Mouse (Mus musculus) granulocyte monocyte progenitor cell, adult 5-6 weeks (primary cell): Measurements from ENCODE around the gene Mrpl36. TPM values are rescaled to one million over a fixed set of nuclear protein-coding genes. Genes with fewer than 3 reads are reported as not detected.

Experiments
- ATAC-seq: replicated peaks from 2 replicates; pipeline ENCODE4 v1.8.0; 2016; ENCODE audit warnings: mild to moderate bottlenecking, moderate TSS enrichment, inconsistent platforms; ENCODE audit not compliant: poor library complexity, severe bottlenecking
- total RNA-seq, 2 experiments: library from RNA; stranded (forward) in 1 of 2; stranded (reverse) in 1 of 2; fragments of 200-712, 200-1000 nt in 1 of 2; fragments of >200 nt in 1 of 2; fragmentation: Nextera tagmentation in 1 of 2; gene quantifications; 2 replicates each; pipeline ENCODE4 v1.2.3; 2014 to 2017

Mrpl36 gene
- 97.8 and 116 TPM in 2 replicates for total RNA-seq (2014; fragmentation: Nextera tagmentation)
- 37.9 and 66.9 TPM in 2 replicates for total RNA-seq (2017)

GRCm38 (mm10) chr13:73327827-73328698 is at the start of gene Mrpl36, which contains the start of gene Ndufs6:
Gene Mrpl36 (plus strand): TSS chr13:73328513.
Gene Ndufs6 (minus strand): TSS chr13:73328542.
- peak; percentile 86 for ATAC-seq

DNA sequence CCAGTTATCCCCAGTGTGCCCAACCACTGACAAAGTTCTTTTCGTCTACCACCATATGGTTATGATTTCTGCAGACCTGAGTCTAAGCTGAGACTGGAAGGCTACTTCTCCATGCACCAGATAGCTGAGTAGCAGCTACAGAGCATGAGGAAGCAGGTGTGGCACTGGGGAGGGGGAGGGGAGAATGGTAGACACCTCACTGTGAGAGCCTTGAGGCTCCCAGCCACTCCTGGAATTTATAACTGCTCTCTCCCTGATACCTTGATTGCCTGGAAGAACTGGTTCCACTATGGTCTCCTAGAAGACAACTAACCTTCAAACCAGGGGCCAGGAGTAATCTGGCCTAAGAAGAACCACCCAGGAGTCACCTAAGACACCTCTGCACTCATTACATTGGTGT is 49.1 kb upstream of the Mrpl36 start:
- ATAC-seq, result no peak

DNA sequence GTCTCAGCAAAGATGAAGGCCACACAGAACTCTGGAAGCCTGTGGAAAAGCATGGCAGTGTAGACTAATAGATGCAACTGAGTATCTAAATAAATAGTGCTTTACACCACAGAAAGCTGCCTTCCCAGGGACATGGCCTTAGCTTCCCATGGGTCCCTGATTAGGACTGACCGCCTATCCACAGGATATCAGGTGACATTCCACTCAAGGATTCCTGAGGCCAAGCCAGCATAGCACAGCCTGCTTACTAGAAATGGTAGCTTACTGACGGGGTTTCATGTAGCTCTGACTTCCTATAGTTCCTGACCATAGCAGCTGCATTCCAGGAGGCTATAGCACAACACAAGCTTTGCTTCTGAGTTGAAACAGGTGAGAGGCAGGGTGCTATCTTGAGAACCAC is 45.9 kb upstream of the Mrpl36 start:
- no peak for ATAC-seq

DNA sequence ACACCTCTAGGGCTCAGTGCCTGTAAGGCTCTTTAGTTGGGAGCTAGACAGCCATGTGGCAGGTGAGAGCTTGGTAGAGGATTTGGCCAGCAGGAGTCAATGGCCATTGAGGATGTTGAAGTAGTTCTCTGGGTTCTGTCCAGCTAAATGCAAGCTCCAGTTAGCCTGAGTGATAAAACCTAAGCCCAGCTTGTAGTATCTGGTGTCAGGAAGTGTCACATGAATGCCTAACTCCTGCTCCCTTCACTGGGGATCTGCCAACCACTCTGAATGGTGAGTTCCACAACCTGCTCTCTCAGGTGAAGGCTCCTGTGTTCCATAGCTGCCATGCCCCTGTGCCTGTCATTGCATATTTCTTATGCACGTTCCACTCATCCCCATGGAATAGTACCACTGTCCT is 44.8 kb upstream of the Mrpl36 start:
- ATAC-seq, result no peak

GRCm38 (mm10) chr13:73290206-73290605 is 38.1 kb upstream of the Mrpl36 start:
- ATAC-seq, result no peak

- ATAC-seq, result no peak
Measured at GRCm38 (mm10) chr13:73291102-73291501, 37.2 kb upstream of the Mrpl36 start.

DNA sequence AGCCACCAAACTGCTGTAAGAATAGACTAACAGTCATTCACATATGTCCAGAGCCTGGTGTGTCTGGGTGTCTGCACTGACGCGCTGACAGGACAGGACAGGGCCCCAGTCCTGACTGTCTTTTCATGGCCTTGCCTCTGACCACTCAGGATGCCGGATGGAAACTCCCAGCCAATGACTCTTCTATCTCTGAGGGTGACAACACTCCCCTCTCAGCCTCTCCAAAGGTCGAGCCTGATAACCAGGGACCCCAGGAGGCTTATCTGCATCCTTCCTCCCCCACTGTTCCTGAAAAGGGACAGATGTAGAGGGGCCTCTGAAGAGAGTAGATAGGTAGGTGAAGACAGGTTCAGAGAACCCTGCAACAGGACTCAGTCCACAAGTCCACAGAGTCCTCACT is 29.6 kb upstream of the Mrpl36 start:
- no peak for ATAC-seq

GRCm38 (mm10) chr13:73299322-73299721 is 29.0 kb upstream of the Mrpl36 start:
- ATAC-seq, result no peak

DNA sequence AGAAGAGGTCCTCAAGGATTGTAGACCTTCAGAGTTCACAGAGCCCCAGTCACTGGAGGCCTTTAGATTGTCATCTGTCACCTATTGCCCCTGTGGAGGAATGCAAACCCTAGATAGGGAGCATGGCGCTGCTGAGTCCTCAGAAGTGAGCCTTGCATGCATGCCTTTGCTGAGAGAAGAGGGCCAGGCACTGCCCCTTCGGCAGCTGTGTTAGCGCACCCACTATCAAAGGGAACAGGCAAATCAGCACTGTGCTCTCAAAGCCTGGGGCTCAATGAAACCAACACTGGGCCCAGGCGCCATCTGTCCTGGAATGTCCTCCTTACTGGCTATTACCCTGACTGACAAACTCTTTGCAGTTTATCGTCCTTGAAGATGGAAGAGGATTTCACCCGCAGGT is 23.6 kb upstream of the Mrpl36 start:
- ATAC-seq, result no peak

- ATAC-seq, result 0 out of 2 replicates have a peak, but pooled peaks have one; percentile 43
Measured at GRCm38 (mm10) chr13:73305398-73306084, 22.8 kb upstream of the Mrpl36 start.

DNA sequence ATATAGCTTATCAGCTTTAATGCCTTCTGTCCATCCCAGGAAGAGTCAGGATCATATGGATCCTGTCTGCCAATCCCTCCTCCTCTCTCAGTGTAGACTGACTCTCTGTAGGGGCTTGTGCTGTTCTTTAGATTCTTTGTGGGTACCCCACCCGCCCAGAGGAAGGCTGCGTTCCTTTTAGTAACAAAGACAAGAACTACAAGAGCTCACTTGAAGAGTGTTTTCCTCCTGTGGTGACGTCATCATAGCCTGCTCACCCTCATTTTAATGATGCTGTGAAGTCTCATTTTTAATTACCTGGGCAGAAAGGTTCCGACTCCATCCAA is 22.3 kb upstream of the Mrpl36 start:
- no peak for ATAC-seq

DNA sequence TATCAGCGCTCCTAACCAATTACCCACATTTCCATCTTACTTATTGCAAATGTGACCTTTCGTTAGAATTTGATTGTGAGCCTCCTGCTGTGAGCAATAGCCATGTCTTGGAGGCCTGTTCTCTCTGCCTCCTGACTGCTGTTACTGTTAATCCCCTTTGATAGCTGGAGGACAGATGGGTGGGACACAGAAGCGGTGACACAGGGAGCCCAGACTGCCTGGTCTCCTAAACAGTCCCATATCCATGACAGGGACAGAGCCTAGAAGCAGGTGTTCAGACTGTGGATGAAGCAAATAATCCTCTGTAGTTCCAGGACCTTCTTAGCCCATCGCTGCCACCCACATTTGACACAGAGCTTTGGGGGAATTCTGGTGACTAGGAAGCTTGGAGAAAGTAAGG is 21.9 kb upstream of the Mrpl36 start:
- no peak for ATAC-seq

DNA sequence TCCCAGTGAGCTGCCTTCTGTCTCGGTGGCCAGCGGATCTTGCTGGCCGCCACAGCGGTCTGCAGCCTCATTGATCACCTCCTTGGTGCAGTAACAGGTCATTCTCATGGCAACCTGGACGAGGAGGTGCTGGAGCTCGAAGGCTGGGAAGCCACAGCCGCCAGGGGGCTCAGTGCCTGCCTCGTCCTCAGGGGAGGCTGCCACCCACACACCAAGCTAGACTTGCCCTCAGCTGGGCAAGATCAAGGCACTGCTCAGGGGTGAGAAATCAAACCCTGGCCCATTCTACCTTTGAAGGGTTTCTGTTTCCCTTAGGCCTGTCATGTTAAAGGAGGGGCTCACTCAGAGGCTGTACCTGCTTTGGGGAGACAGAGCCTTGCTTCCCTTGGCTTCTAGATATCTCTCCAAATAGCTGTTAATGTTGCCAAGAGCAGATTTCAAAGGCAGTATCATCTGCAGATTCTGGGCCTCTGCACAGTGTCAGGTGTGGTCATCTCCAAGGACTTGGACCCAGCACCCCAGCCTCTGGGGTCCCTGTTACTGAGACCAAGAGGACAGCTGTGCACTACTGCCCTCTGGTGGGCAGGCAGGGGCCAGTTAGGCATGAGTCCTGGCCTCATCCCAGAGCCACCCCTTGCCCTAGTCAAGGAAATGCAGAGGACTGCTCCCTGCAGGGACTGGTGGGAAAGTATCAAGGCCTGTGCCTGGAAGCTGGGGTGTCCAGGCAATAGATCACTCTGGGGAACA is 18.0 kb upstream of the Mrpl36 start:
- peak; percentile 84 for ATAC-seq

DNA sequence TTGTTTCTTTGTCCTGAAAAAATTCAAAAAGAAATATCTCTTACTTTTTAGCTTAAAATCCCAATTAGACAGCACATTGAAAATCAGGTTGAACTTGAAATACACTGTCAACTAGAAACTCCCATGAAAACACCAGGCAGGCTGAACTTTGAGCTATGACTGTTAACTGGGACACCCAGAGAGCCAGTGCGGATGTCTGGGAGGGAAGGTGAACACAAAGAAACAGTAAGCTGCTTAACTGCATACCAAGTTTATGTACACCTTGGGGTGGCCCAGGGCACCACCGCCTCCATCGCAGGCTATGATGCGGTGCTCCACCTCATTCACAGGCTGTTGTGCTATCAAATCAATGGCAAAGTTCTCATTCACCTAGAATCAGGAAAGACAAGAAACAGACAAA is 8.3 kb upstream of the Mrpl36 start:
- ATAC-seq, result no peak

DNA sequence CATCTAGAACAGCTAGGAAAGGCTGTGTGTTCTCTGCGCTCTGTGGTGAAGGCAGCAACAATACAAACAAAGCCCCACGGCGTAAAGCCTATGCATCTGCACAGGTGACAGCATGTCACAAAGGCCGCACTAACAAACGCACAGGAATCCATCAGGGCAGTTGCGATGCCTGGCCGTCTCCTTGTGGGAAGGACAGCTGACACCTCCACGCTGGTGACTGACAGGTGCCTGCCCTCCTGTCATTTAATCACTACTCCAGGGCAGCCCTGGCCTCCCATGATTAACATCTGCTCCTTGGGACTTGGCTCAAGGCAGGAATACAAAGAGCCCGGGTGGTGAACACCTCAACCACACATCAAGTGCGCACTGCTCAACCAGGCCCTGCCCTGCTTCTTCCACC is 5.7 kb upstream of the Mrpl36 start:
- no peak for ATAC-seq

DNA sequence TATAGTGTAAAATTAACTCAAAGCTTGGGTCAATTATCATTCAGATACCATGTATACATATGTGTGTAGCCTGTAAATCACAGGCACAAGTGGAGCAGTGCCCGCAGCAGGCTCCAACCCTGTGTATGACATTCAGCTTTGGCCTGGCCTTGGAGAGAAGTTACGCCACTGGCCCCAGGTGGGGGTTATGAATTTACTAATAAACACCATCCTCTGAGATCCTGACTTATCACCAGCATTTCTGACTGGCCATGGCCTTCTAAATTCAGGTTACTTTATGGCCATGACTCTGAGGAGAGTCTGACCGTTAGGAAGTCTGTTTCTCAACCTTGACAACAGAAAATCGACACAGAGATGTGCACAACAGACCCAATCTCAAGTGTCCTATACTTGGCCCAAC is 4.9 kb upstream of the Mrpl36 start:
- ATAC-seq, result no peak

- peak; percentile 65 for ATAC-seq
Measured at GRCm38 (mm10) chr13:73330844-73331501, 2.7 kb downstream of the Mrpl36 start.

DNA sequence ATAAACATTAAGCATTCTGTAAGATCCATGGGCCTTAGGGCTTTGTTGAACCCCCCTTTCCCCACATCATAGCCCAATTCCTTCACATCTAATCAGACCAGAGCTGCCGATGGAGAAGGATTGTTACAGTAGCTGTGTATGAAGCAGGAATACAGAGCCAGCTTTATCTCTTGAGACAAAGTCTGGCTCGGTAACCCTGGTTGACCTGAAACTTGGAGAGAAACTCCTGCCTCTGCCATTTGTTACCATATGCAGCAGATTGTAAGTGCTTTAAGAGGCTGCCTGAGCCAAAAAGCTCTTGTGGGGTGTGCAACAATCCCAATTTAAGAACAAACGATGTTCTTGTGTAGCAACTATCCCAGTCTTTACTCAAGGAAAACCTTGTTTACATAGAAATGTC is 3.4 kb downstream of the Mrpl36 start:
- ATAC-seq, result no peak

- ATAC-seq, result no peak
Measured at GRCm38 (mm10) chr13:73336753-73337152, 8.4 kb downstream of the Mrpl36 start.

- ATAC-seq, result peak; percentile 78
Measured at GRCm38 (mm10) chr13:73345102-73345890, 17.0 kb downstream of the Mrpl36 start.
